ENCODE assay signal across 21 mouse cellular contexts in the genomic region with DNA sequence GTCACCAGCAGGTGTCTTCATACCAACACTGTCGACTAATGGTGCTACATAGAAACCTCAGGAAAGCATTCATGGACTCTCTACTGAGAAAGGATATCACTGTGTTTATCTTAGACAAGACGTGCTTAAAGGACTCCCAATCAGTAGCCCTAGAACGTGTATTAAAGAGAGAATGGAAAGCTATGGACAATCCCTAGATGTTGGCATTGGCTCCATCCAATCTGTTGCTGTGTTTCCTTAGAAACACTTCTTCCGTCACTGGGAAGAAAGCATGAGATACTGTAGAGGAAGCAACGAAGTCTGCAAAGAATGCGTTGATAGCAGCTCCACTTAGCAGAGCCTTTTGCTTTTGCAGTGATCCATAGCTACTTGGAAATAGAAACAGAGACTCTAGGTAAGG. TPM values are rescaled to one million over a fixed set of nuclear protein-coding genes. Genes with fewer than 3 reads are reported as not detected.
"Had no signal": no experiment of that assay in that cellular context is flagged by ENCODE, and none has a peak within 500 bp of the region (broad histone marks: within the 10 kb centered on the region; RNA-seq: fewer than 3 reads in every experiment).

No protein-coding gene starts in this region.

- H3K9me3 ChIP-seq: lung, embryonic 15.5 days; midbrain, embryonic 13.5 days; midbrain, embryonic 15.5 days; neural tube, embryonic 12.5 days; stomach, embryonic 15.5 days had no signal

- H3K4me2 ChIP-seq: lung, embryonic 15.5 days; midbrain, embryonic 11.5 days; midbrain, embryonic 13.5 days; midbrain, embryonic 15.5 days; neural tube, embryonic 12.5 days; stomach, embryonic 15.5 days had no signal

- H3K4me1 ChIP-seq: lung, embryonic 15.5 days; megakaryocyte, embryonic 14.5 days; midbrain, embryonic 13.5 days; midbrain, embryonic 15.5 days; neural tube, embryonic 12.5 days; stomach, embryonic 15.5 days had no signal

- ATAC-seq: lung, postnatal 0 days; midbrain, embryonic 13.5 days; midbrain, embryonic 15.5 days had no signal

- H3K9ac ChIP-seq: lung, embryonic 15.5 days; midbrain, embryonic 13.5 days; midbrain, embryonic 15.5 days; neural tube, embryonic 12.5 days; stomach, embryonic 15.5 days had no signal

- DNase-seq: lung, adult 2 months; lung, postnatal 14 days; lung, postnatal 36 days; right cerebral cortex, postnatal 14 days; thymus, adult 2 months; thymus, postnatal 25 days; thymus, postnatal 4 days had no signal

- H3K27ac ChIP-seq: lung, embryonic 15.5 days; macrophage; midbrain, embryonic 13.5 days; midbrain, embryonic 15.5 days; neural tube, embryonic 12.5 days; stomach, embryonic 15.5 days; stomach, postnatal 0 days had no signal

- H3K4me3 ChIP-seq: lung, embryonic 15.5 days; megakaryocyte, embryonic 14.5 days; midbrain, embryonic 13.5 days; midbrain, embryonic 15.5 days; neural tube, embryonic 12.5 days; stomach, embryonic 15.5 days had no signal

- H3K36me3 ChIP-seq: lung, embryonic 15.5 days; midbrain, embryonic 13.5 days; midbrain, embryonic 15.5 days; neural tube, embryonic 12.5 days; stomach, embryonic 15.5 days had no signal

- H3K27me3 ChIP-seq: lung, embryonic 15.5 days; megakaryocyte, embryonic 14.5 days; midbrain, embryonic 13.5 days; midbrain, embryonic 15.5 days; neural tube, embryonic 12.5 days; stomach, embryonic 15.5 days had no signal

RNA-seq across cellular contexts. Expression of a gene that starts 32.6 kb away (rescaled TPM):
- total RNA-seq: megakaryocyte progenitor cell, adult 5-6 weeks; monocyte, adult 5-6 weeks; neutrophil, adult 5-6 weeks had no signal
- polyA plus RNA-seq: macrophage; spleen, adult 2 months had no signal
